Mouse (Mus musculus) lung, embryonic 14.5 days (tissue): ENCODE results near the gene Hist1h2bh. TPM values are rescaled to one million over a fixed set of nuclear protein-coding genes. Genes with fewer than 3 reads are reported as not detected.
A peak's percentile ranks its signal among the peaks of the same experiment; 100 is the strongest.
"Not testable (repeated sequence)": the region's sequence is repeated elsewhere in the genome, so short reads cannot be mapped to it uniquely, and the experiment has no call there.

Experiments used
- ATAC-seq: fragments of 200-750 bp; cut with Nextera tagmentation; 2 replicates; pipeline ENCODE4 v1.8.0; 2017; ENCODE audit warnings: mild to moderate bottlenecking, moderate TSS enrichment, moderate library complexity; ENCODE audit not compliant: insufficient read depth
- DNase-seq: peaks from one replicate; pipeline ENCODE4 v3.0.0-alpha.2; 2015
- H3K27ac ChIP-seq: fragments of 300-500 bp; sonication (generic); 2 replicates; pipeline ENCODE4 v1.5.1; 2014; ENCODE audit warnings: low read depth, mild to moderate bottlenecking, moderate library complexity
- H3K27me3 ChIP-seq: fragments of 300-500 bp; sonication (generic); 2 replicates; pipeline ENCODE4 v1.6.1; 2014; ENCODE audit warnings: low read length, control low read depth; ENCODE audit not compliant: insufficient read depth
- H3K36me3 ChIP-seq: fragments of 300-500 bp; sonication (generic); 2 replicates; pipeline ENCODE4 v1.6.1; 2014; ENCODE audit warnings: control low read depth; ENCODE audit not compliant: insufficient read depth
- H3K4me1 ChIP-seq: fragments of 300-500 bp; sonication (generic); 2 replicates; pipeline ENCODE4 v1.6.1; 2014; ENCODE audit warnings: antibody characterized with exemption, control low read depth; ENCODE audit not compliant: insufficient read depth
- H3K4me2 ChIP-seq: fragments of 300-500 bp; sonication (generic); 2 replicates; pipeline ENCODE4 v1.6.1; 2014; ENCODE audit warnings: mild to moderate bottlenecking
- H3K4me3 ChIP-seq: fragments of 300-500 bp; sonication (generic); 2 replicates; pipeline ENCODE4 v1.5.1; 2014; ENCODE audit warnings: low read depth, low read length
- H3K9ac ChIP-seq: fragments of 300-500 bp; sonication (generic); 2 replicates; pipeline ENCODE4 v1.6.1; 2014
- H3K9me3 ChIP-seq: fragments of 300-500 bp; sonication (generic); 2 replicates; pipeline ENCODE4 v1.6.1; 2016; ENCODE audit warnings: low read depth, low read length, control low read depth
- CTCF ChIP-seq: IDR thresholded peaks from 2 replicates; pipeline ENCODE4 v1.5.1; 2016; ENCODE audit warnings: antibody characterized with exemption, low read depth
- WGBS: fragments of 180-500 bp; shearing (Covaris S2); extraction: QIAGEN DNeasy Blood & Tissue Kit; methylation state at CpG from one replicate; pipeline ENCODE4 v1.1.7; 2014; 5-methylcytosine and 5-hydroxymethylcytosine counted together
- polyA plus RNA-seq: library from polyadenylated mRNA; unstranded; fragments of >200 nt; fragmentation: Nextera tagmentation; extraction: Ambion mirVana; gene quantifications from 2 replicates; pipeline ENCODE4 v1.2.1, GENCODE M21; 2014

The Hist1h2bh gene
- polyA plus RNA-seq, 1 experiment from 2014 or later, result 1.8 TPM

- Histone ChIP-seq H3K4me2 (peak overlapping the region; percentile 79), H3K9me3 (no peaks in the 10 kb centered on the region), H3K36me3 (no peaks in the 10 kb centered on the region), H3K9ac (peak overlapping the region; percentile 82), H3K4me1 (0 out of 2 replicates have a peak, but pooled peaks cover 4% of the 10 kb centered on the region), H3K27ac (peak overlapping the region; percentile 97), H3K27me3 (no peaks in the 10 kb centered on the region), H3K4me3 (peak overlapping the region; percentile 45)
- 24% methylated on average over 6 of the region's 6 CpGs for WGBS
- TF ChIP-seq CTCF, result no peak
- DNase-seq, result peak; percentile 60
- ATAC-seq, result no peak
Measured at GRCm38 (mm10) chr13:23576906-23577639, 33.9 kb upstream of the Hist1h2bh start.

- DNase-seq (peak; percentile 63), ATAC-seq (no peak)
- Histone ChIP-seq H3K4me3 (peak overlapping the region; percentile 45), H3K27ac (peak overlapping the region; percentile 97), H3K4me2 (peak overlapping the region; percentile 79), H3K27me3 (no peaks in the 10 kb centered on the region), H3K9me3 (no peaks in the 10 kb centered on the region), H3K36me3 (no peaks in the 10 kb centered on the region), H3K4me1 (0 out of 2 replicates have a peak, but pooled peaks cover 4% of the 10 kb centered on the region), H3K9ac (peak overlapping the region; percentile 82)
- TF ChIP-seq CTCF, result no peak
- WGBS, result 3% methylated on average over 7 of the region's 7 CpGs
Measured at GRCm38 (mm10) chr13:23576351-23576881, 33.2 kb upstream of the Hist1h2bh start.

GRCm38 (mm10) chr13:23575864-23576313 is 32.7 kb upstream of the Hist1h2bh start:
- H3K9me3 ChIP-seq, H3K27me3 ChIP-seq, ATAC-seq, DNase-seq, H3K4me1 ChIP-seq, H3K36me3 ChIP-seq: not testable (repeated sequence)
- peak overlapping the region; percentile 79 for H3K4me2 ChIP-seq
- peak overlapping the region; percentile 45 for H3K4me3 ChIP-seq
- peak overlapping the region; percentile 82 for H3K9ac ChIP-seq
- WGBS, result 1% methylated on average over 12 of the region's 40 CpGs
- H3K27ac ChIP-seq, result peak overlapping the region; percentile 97

- Histone ChIP-seq H3K4me2 (peak within 1 kb of the TSS; percentile 79), H3K27ac (peak within 1 kb of the TSS; percentile 97), H3K36me3 (no peaks in the 10 kb centered on the region), H3K9ac (peak within 1 kb of the TSS; percentile 82), H3K4me1 (0 out of 2 replicates have a peak, but pooled peaks cover 4% of the 10 kb centered on the region), H3K27me3 (no peaks in the 10 kb centered on the region), H3K9me3 (no peaks in the 10 kb centered on the region), H3K4me3 (peak within 1 kb of the TSS; percentile 45)
- ATAC-seq (peak; percentile 56), DNase-seq (peak; percentile 96)
- WGBS, result under 1% methylated on average over 18 of the region's 18 CpGs
- TF ChIP-seq CTCF, result no peak
Measured at GRCm38 (mm10) chr13:23575271-23575851, 32.2 kb upstream of the Hist1h2bh start, which contains the start of gene Hist1h3d. Gene Hist1h3d, plus strand, starts transcription at chr13:23575763.

GRCm38 (mm10) chr13:23574546-23575170 is 31.5 kb upstream of the Hist1h2bh start:
- DNase-seq, result peak; percentile 64
- not testable (repeated sequence) for H3K36me3 ChIP-seq, H3K4me1 ChIP-seq, H3K9me3 ChIP-seq, H3K27me3 ChIP-seq
- under 1% methylated on average over 5 of the region's 39 CpGs for WGBS
- Histone ChIP-seq H3K4me2 (peak overlapping the region; percentile 87), H3K4me3 (peak overlapping the region; percentile 45), H3K27ac (peak overlapping the region; percentile 99), H3K9ac (peak overlapping the region; percentile 49)
- ATAC-seq, result peak; percentile 0; the same call in 1 of the 2 replicates

GRCm38 (mm10) chr13:23573898-23574524 is 30.8 kb upstream of the Hist1h2bh start, which contains the start of the genes Hist1h2bf and Hist1h2ad:
Gene Hist1h2bf, minus strand, starts transcription at chr13:23574196.
Gene Hist1h2ad, plus strand, starts transcription at chr13:23574381.
- peak within 1 kb of the TSS; percentile 45 for H3K4me3 ChIP-seq
- not testable (repeated sequence) for H3K36me3 ChIP-seq, H3K9me3 ChIP-seq, H3K4me1 ChIP-seq, H3K27me3 ChIP-seq
- WGBS, result under 1% methylated on average over 20 of the region's 42 CpGs
- DNase-seq, result peak; percentile 99
- ATAC-seq, result peak; percentile 85
- H3K4me2 ChIP-seq, result peak within 1 kb of the TSS; percentile 87
- peak within 1 kb of the TSS; percentile 99 for H3K27ac ChIP-seq
- peak within 1 kb of the TSS; percentile 82 for H3K9ac ChIP-seq

- not testable (repeated sequence) for H3K36me3 ChIP-seq, ATAC-seq, H3K4me1 ChIP-seq, H3K9me3 ChIP-seq, H3K27me3 ChIP-seq
- peak overlapping the region; percentile 99 for H3K27ac ChIP-seq
- H3K4me2 ChIP-seq, result peak overlapping the region; percentile 87
- peak overlapping the region; percentile 45 for H3K4me3 ChIP-seq
- DNase-seq, result peak; percentile 52
- peak overlapping the region; percentile 82 for H3K9ac ChIP-seq
- WGBS, result 4% methylated on average over 17 of the region's 20 CpGs
Measured at GRCm38 (mm10) chr13:23573034-23573897, 30.1 kb upstream of the Hist1h2bh start.
